Mouse (Mus musculus): Measurements from ENCODE around the gene Gtf3c2. TPM values are rescaled to one million over a fixed set of nuclear protein-coding genes. Genes with fewer than 3 reads are reported as not detected.

Gene Gtf3c2
- polyA plus RNA-seq, 1 experiment from 2014 or later, result 68.0 TPM

- H3K4me3 ChIP-seq (replicated peaks; ENCODE audit: low read depth, low read length), result no peak overlapping the region
- no peaks in the 10 kb centered on the region for H3K4me1 ChIP-seq (ENCODE audit: control insufficient read depth, insufficient read depth, low read length)
- DNase-seq, result peak; percentile 37
- H3K9ac ChIP-seq (replicated peaks; ENCODE audit: low read length), result no peak overlapping the region
- no peak overlapping the region for H3K27ac ChIP-seq (replicated peaks; ENCODE audit: low read depth, low read length)
- ATAC-seq (ENCODE audit: low FRiP score, low TSS enrichment), result no peak
- H3K27me3 ChIP-seq (ENCODE audit: control insufficient read depth, insufficient read depth, low read length), result no peaks in the 10 kb centered on the region
- H3K4me2 ChIP-seq (ENCODE audit: low read length), result no peak overlapping the region
- 44% methylated on average over 7 of the region's 7 CpGs for WGBS
- H3K9me3 ChIP-seq (ENCODE audit: control insufficient read depth, low read length), result no peaks in the 10 kb centered on the region
- H3K36me3 ChIP-seq (ENCODE audit: control insufficient read depth, insufficient read depth, low read length), result no peaks in the 10 kb centered on the region
Observed at GRCm38 (mm10) chr5:31110781-31111180, 69.2 kb downstream of the Gtf3c2 start.

- no peaks in the 10 kb centered on the region for H3K36me3 ChIP-seq (ENCODE audit: control insufficient read depth, insufficient read depth, low read length)
- no peak within 1 kb of the TSS for H3K4me3 ChIP-seq (replicated peaks; ENCODE audit: low read depth, low read length)
- H3K9me3 ChIP-seq (ENCODE audit: control insufficient read depth, low read length), result no peaks in the 10 kb centered on the region
- no peak within 1 kb of the TSS for H3K9ac ChIP-seq (replicated peaks; ENCODE audit: low read length)
- no peaks in the 10 kb centered on the region for H3K27me3 ChIP-seq (ENCODE audit: control insufficient read depth, insufficient read depth, low read length)
- no peak within 1 kb of the TSS for H3K27ac ChIP-seq (replicated peaks; ENCODE audit: low read depth, low read length)
- no peaks in the 10 kb centered on the region for H3K4me1 ChIP-seq (ENCODE audit: control insufficient read depth, insufficient read depth, low read length)
- ATAC-seq (ENCODE audit: low FRiP score, low TSS enrichment) (no peak), DNase-seq (no peak)
- no peak within 1 kb of the TSS for H3K4me2 ChIP-seq (ENCODE audit: low read length)
- WGBS, result 91% methylated on average over 18 of the region's 18 CpGs
Observed at GRCm38 (mm10) chr5:31108000-31108490, 71.9 kb downstream of the Gtf3c2 start, which contains the start of gene Slc30a3. Gene Slc30a3 (minus strand): TSS chr5:31108237.

Other genes with a start within 250 kb of the Gtf3c2 start
- gene Cgref1, start 234.6 kb downstream of the Gtf3c2 start, polyA plus RNA-seq (2014; fragmentation: Nextera tagmentation; extraction: Ambion mirVana), result 43.0 and 55.3 TPM in 2 replicates
- 82.6 and 94.7 TPM in 2 replicates for gene Preb, start 219.8 kb downstream of the Gtf3c2 start, polyA plus RNA-seq (2014; fragmentation: Nextera tagmentation; extraction: Ambion mirVana)
- 0.08 TPM in 2 replicates for gene Tcf23, start 211.5 kb downstream of the Gtf3c2 start, polyA plus RNA-seq (2014; fragmentation: Nextera tagmentation; extraction: Ambion mirVana)
- gene Atraid, start 131.8 kb downstream of the Gtf3c2 start, polyA plus RNA-seq (2014; fragmentation: Nextera tagmentation; extraction: Ambion mirVana), result 163 and 183 TPM in 2 replicates
- gene Slc5a6, start 131.2 kb downstream of the Gtf3c2 start, polyA plus RNA-seq (2014; fragmentation: Nextera tagmentation; extraction: Ambion mirVana), result 19.2 and 19.6 TPM in 2 replicates
- gene Cad, start 125.4 kb downstream of the Gtf3c2 start, polyA plus RNA-seq (2014; fragmentation: Nextera tagmentation; extraction: Ambion mirVana), result 11.8 and 17.2 TPM in 2 replicates
- gene Dnajc5g, start 73.9 kb downstream of the Gtf3c2 start, polyA plus RNA-seq (2014; fragmentation: Nextera tagmentation; extraction: Ambion mirVana), result not detected in 2 replicates
- gene Slc30a3, start 71.9 kb downstream of the Gtf3c2 start, polyA plus RNA-seq (2014; fragmentation: Nextera tagmentation; extraction: Ambion mirVana), result 19.8 and 20.0 TPM in 2 replicates
- not detected in 2 replicates for gene Trim54, start 63.4 kb downstream of the Gtf3c2 start, polyA plus RNA-seq (2014; fragmentation: Nextera tagmentation; extraction: Ambion mirVana)
- not detected in 2 replicates for gene Ucn, start 41.3 kb downstream of the Gtf3c2 start, polyA plus RNA-seq (2014; fragmentation: Nextera tagmentation; extraction: Ambion mirVana)
- gene Mpv17, start 25.9 kb downstream of the Gtf3c2 start, polyA plus RNA-seq (2014; fragmentation: Nextera tagmentation; extraction: Ambion mirVana), result 49.0 and 49.9 TPM in 2 replicates
- gene Gm29609, start 233 bp downstream of the Gtf3c2 start, polyA plus RNA-seq (2014; fragmentation: Nextera tagmentation; extraction: Ambion mirVana), result 0.70 and 1.7 TPM in 2 replicates
- gene Snx17, start 13.1 kb upstream of the Gtf3c2 start, polyA plus RNA-seq (2014; fragmentation: Nextera tagmentation; extraction: Ambion mirVana), result 114 and 119 TPM in 2 replicates
- gene Eif2b4, start 13.3 kb upstream of the Gtf3c2 start, polyA plus RNA-seq (2014; fragmentation: Nextera tagmentation; extraction: Ambion mirVana), result 78.3 and 91.6 TPM in 2 replicates
- gene Zfp513, start 22.2 kb upstream of the Gtf3c2 start, polyA plus RNA-seq (2014; fragmentation: Nextera tagmentation; extraction: Ambion mirVana), result 8.7 and 8.9 TPM in 2 replicates
- 162 and 163 TPM in 2 replicates for gene Ppm1g, start 40.5 kb upstream of the Gtf3c2 start, polyA plus RNA-seq (2014; fragmentation: Nextera tagmentation; extraction: Ambion mirVana)
- gene Nrbp1, start 60.7 kb upstream of the Gtf3c2 start, polyA plus RNA-seq (2014; fragmentation: Nextera tagmentation; extraction: Ambion mirVana), result 150 and 153 TPM in 2 replicates
- 0.72 and 0.74 TPM in 2 replicates for gene Gm9970, start 61.1 kb upstream of the Gtf3c2 start, polyA plus RNA-seq (2014; fragmentation: Nextera tagmentation; extraction: Ambion mirVana)
- 2.5 and 3.0 TPM in 2 replicates for gene Krtcap3, start 71.5 kb upstream of the Gtf3c2 start, polyA plus RNA-seq (2014; fragmentation: Nextera tagmentation; extraction: Ambion mirVana)
- gene Ift172, start 111.0 kb upstream of the Gtf3c2 start, polyA plus RNA-seq (2014; fragmentation: Nextera tagmentation; extraction: Ambion mirVana), result 26.7 and 28.1 TPM in 2 replicates
- gene Fndc4, start 115.9 kb upstream of the Gtf3c2 start, polyA plus RNA-seq (2014; fragmentation: Nextera tagmentation; extraction: Ambion mirVana), result 86.9 and 128 TPM in 2 replicates
- gene Gckr, start 117.3 kb upstream of the Gtf3c2 start, polyA plus RNA-seq (2014; fragmentation: Nextera tagmentation; extraction: Ambion mirVana), result 0.16 and 0.53 TPM in 2 replicates